Mouse (Mus musculus) lung, postnatal 0 days (tissue): ENCODE measurements around the gene Fkbp14. TPM values are rescaled to one million over a fixed set of nuclear protein-coding genes. Genes with fewer than 3 reads are reported as not detected.

ENCODE experiments used
- ATAC-seq: fragments of 200-750 bp; cut with Nextera tagmentation; 2 replicates; pipeline ENCODE4 v1.8.0; 2017; ENCODE audit warnings: moderate library complexity
- DNase-seq: peaks from one replicate; pipeline ENCODE4 v3.0.0-alpha.2; 2016; ENCODE audit warnings: low spot score
- H3K27ac ChIP-seq: fragments of 300-500 bp; sonication (generic); 2 replicates; pipeline ENCODE4 v1.5.1; 2014; ENCODE audit warnings: antibody characterized with exemption, mild to moderate bottlenecking, low read length, mixed read lengths
- H3K27me3 ChIP-seq: fragments of 300-500 bp; sonication (generic); replicated peaks from 2 replicates; pipeline ENCODE4 v1.6.1; 2014; ENCODE audit warnings: low read length, mixed read lengths; ENCODE audit not compliant: insufficient read depth
- H3K36me3 ChIP-seq: fragments of 300-500 bp; sonication (generic); 2 replicates; pipeline ENCODE4 v1.6.1; 2014; ENCODE audit warnings: low read length, mixed read lengths; ENCODE audit not compliant: insufficient read depth
- H3K4me1 ChIP-seq: fragments of 300-500 bp; sonication (generic); 2 replicates; pipeline ENCODE4 v1.6.1; 2014; ENCODE audit warnings: antibody characterized with exemption, low read depth, low read length, mixed read lengths; ENCODE audit not compliant: insufficient read depth
- H3K4me2 ChIP-seq: fragments of 300-500 bp; sonication (generic); replicated peaks from 2 replicates; pipeline ENCODE4 v1.6.1; 2014; ENCODE audit warnings: low read depth, mild to moderate bottlenecking, low read length, moderate library complexity, mixed read lengths
- H3K4me3 ChIP-seq: fragments of 300-500 bp; sonication (generic); 2 replicates; pipeline ENCODE4 v1.5.1; 2014; ENCODE audit warnings: low read depth, low read length
- H3K9ac ChIP-seq: fragments of 300-500 bp; sonication (generic); replicated peaks from 2 replicates; pipeline ENCODE4 v1.6.1; 2014; ENCODE audit warnings: low read depth, mild to moderate bottlenecking
- H3K9me3 ChIP-seq: fragments of 300-500 bp; sonication (generic); 2 replicates; pipeline ENCODE4 v1.6.1; 2016; ENCODE audit warnings: low read length, mixed read lengths
- CTCF ChIP-seq: IDR thresholded peaks from 2 replicates; pipeline ENCODE4 v1.5.1; 2016; ENCODE audit warnings: antibody characterized with exemption, mild to moderate bottlenecking
- EP300 ChIP-seq: IDR thresholded peaks from 2 replicates; pipeline ENCODE4 v1.6.1; 2016; ENCODE audit warnings: antibody characterized with exemption, mild to moderate bottlenecking, control low read depth
- WGBS: fragments of 180-500 bp; shearing (Covaris S2); extraction: QIAGEN DNeasy Blood & Tissue Kit; methylation state at CpG from one replicate; pipeline ENCODE4 v1.1.7; 2014; 5-methylcytosine and 5-hydroxymethylcytosine counted together
- polyA plus RNA-seq: library from polyadenylated mRNA; unstranded; fragments of >200 nt; fragmentation: Nextera tagmentation; extraction: Ambion mirVana; gene quantifications from 2 replicates; pipeline ENCODE4 v1.2.1, GENCODE M21; 2015

The Fkbp14 gene
- polyA plus RNA-seq, 1 experiment from 2014 or later, result 16.1 TPM

- no peak overlapping the region for H3K9ac ChIP-seq
- ATAC-seq (no peak), DNase-seq (peak; percentile 77)
- H3K27me3 ChIP-seq, result no peaks in the 10 kb centered on the region
- no peaks in the 10 kb centered on the region for H3K9me3 ChIP-seq
- no peaks in the 10 kb centered on the region for H3K4me1 ChIP-seq
- 0 out of 2 replicates have a peak, but pooled peaks cover 4% of the 10 kb centered on the region for H3K36me3 ChIP-seq
- H3K4me2 ChIP-seq, result no peak overlapping the region
- TF ChIP-seq CTCF (peak; percentile 89), EP300 (no peak)
- WGBS, result 29% methylated on average over 2 of the region's 2 CpGs
- H3K27ac ChIP-seq, result no peak overlapping the region
- no peak overlapping the region for H3K4me3 ChIP-seq
Measured at GRCm38 (mm10) chr6:54586175-54586574, 10.9 kb downstream of the Fkbp14 start.

GRCm38 (mm10) chr6:54573218-54573955 is 23.7 kb downstream of the Fkbp14 start:
- TF ChIP-seq CTCF (no peak), EP300 (no peak)
- Histone ChIP-seq H3K4me3 (no peak overlapping the region), H3K9ac (no peak overlapping the region), H3K4me1 (no peaks in the 10 kb centered on the region), H3K36me3 (no peaks in the 10 kb centered on the region), H3K27me3 (no peaks in the 10 kb centered on the region), H3K9me3 (no peaks in the 10 kb centered on the region), H3K4me2 (no peak overlapping the region), H3K27ac (no peak overlapping the region)
- ATAC-seq (no peak), DNase-seq (peak; percentile 21)
- WGBS, result 34% methylated on average over 6 of the region's 6 CpGs

- 54% methylated on average over 7 of the region's 7 CpGs for WGBS
- no peak overlapping the region for H3K9ac ChIP-seq
- no peaks in the 10 kb centered on the region for H3K9me3 ChIP-seq
- no peaks in the 10 kb centered on the region for H3K36me3 ChIP-seq
- no peaks in the 10 kb centered on the region for H3K4me1 ChIP-seq
- DNase-seq (no peak), ATAC-seq (no peak)
- TF ChIP-seq EP300 (no peak), CTCF (no peak)
- no peak overlapping the region for H3K4me3 ChIP-seq
- no peaks in the 10 kb centered on the region for H3K27me3 ChIP-seq
- H3K27ac ChIP-seq, result no peak overlapping the region
- no peak overlapping the region for H3K4me2 ChIP-seq
Measured at GRCm38 (mm10) chr6:54569776-54570175, 27.3 kb downstream of the Fkbp14 start.

- no peak for DNase-seq
Measured at GRCm38 (mm10) chr6:54566546-54566919, 30.6 kb downstream of the Fkbp14 start.

GRCm38 (mm10) chr6:54565665-54566545 is 31.2 kb downstream of the Fkbp14 start, which contains the start of gene Scrn1:
Gene Scrn1, minus strand, starts transcription at chr6:54566489.
- Histone ChIP-seq H3K4me3 (peak within 1 kb of the TSS; percentile 37), H3K36me3 (no peaks in the 10 kb centered on the region), H3K4me1 (no peaks in the 10 kb centered on the region), H3K27ac (no peak within 1 kb of the TSS), H3K9ac (no peak within 1 kb of the TSS), H3K27me3 (no peaks in the 10 kb centered on the region), H3K9me3 (no peaks in the 10 kb centered on the region), H3K4me2 (peak within 1 kb of the TSS; percentile 74)
- peak; percentile 41 for DNase-seq
- TF ChIP-seq EP300 (no peak), CTCF (no peak)
- ATAC-seq, result peak; percentile 59
- WGBS, result 2% methylated on average over 57 of the region's 60 CpGs

More at GRCm38 (mm10) chr6:54566546-54566919, 30.6 kb downstream of the Fkbp14 start:
- Histone ChIP-seq H3K27ac (no peak overlapping the region), H3K9me3 (no peaks in the 10 kb centered on the region), H3K4me1 (no peaks in the 10 kb centered on the region), H3K9ac (no peak overlapping the region), H3K27me3 (no peaks in the 10 kb centered on the region), H3K4me2 (peak overlapping the region; percentile 74), H3K4me3 (peak overlapping the region; percentile 37), H3K36me3 (no peaks in the 10 kb centered on the region)
- 13% methylated on average over 6 of the region's 6 CpGs for WGBS
- TF ChIP-seq CTCF, result no peak
- no peak for TF ChIP-seq EP300
- ATAC-seq, result no peak

- TF ChIP-seq EP300 (no peak), CTCF (no peak)
- H3K4me3 ChIP-seq, result no peak overlapping the region
- no peak overlapping the region for H3K27ac ChIP-seq
- DNase-seq, result no peak
- ATAC-seq, result no peak
- no peaks in the 10 kb centered on the region for H3K4me1 ChIP-seq
- H3K27me3 ChIP-seq, result no peaks in the 10 kb centered on the region
- no peaks in the 10 kb centered on the region for H3K9me3 ChIP-seq
- H3K36me3 ChIP-seq, result no peaks in the 10 kb centered on the region
- no peak overlapping the region for H3K9ac ChIP-seq
- 61% methylated on average over 3 of the region's 3 CpGs for WGBS
- no peak overlapping the region for H3K4me2 ChIP-seq
Measured at GRCm38 (mm10) chr6:54565012-54565411, 32.1 kb downstream of the Fkbp14 start.
